Mouse (Mus musculus) intestine, embryonic 14.5 days (tissue): ENCODE results near the gene Rreb1. TPM values are rescaled to one million over a fixed set of nuclear protein-coding genes. Genes with fewer than 3 reads are reported as not detected.

ENCODE experiments used
- ATAC-seq: fragments of 200-750 bp; cut with Nextera tagmentation; replicated peaks from 2 replicates; pipeline ENCODE4 v1.8.0; 2017; ENCODE audit warnings: low read depth, moderate number of reproducible peaks, moderate TSS enrichment, moderate library complexity; ENCODE audit not compliant: low FRiP score, low TSS enrichment
- DNase-seq: peaks from one replicate; pipeline ENCODE4 v3.0.0-alpha.2; 2018; ENCODE audit warnings: low spot score
- H3K27ac ChIP-seq: fragments of 300-500 bp; sonication (generic); 2 replicates; pipeline ENCODE4 v1.5.1; 2014; ENCODE audit warnings: low read depth, mild to moderate bottlenecking, control low read depth
- H3K27me3 ChIP-seq: fragments of 300-500 bp; sonication (generic); replicated peaks from 2 replicates; pipeline ENCODE4 v1.6.1; 2014; ENCODE audit warnings: low read length, control low read depth; ENCODE audit not compliant: control insufficient read depth, insufficient read depth
- H3K36me3 ChIP-seq: fragments of 300-500 bp; sonication (generic); 2 replicates; pipeline ENCODE4 v1.6.1; 2014; ENCODE audit warnings: low read length, control low read depth; ENCODE audit not compliant: control insufficient read depth, insufficient read depth
- H3K4me1 ChIP-seq: fragments of 300-500 bp; sonication (generic); replicated peaks from 2 replicates; pipeline ENCODE4 v1.6.1; 2014; ENCODE audit warnings: low read length, control low read depth, mixed read lengths; ENCODE audit not compliant: control insufficient read depth, insufficient read depth
- H3K4me2 ChIP-seq: fragments of 300-500 bp; sonication (generic); 2 replicates; pipeline ENCODE4 v1.6.1; 2014; ENCODE audit warnings: low read length
- H3K4me3 ChIP-seq: fragments of 300-500 bp; sonication (generic); 2 replicates; pipeline ENCODE4 v1.5.1; 2014; ENCODE audit warnings: low read depth, low read length, control low read depth, mixed read lengths
- H3K9ac ChIP-seq: fragments of 300-500 bp; sonication (generic); 2 replicates; pipeline ENCODE4 v1.6.1; 2014; ENCODE audit warnings: mild to moderate bottlenecking, low read length
- H3K9me3 ChIP-seq: fragments of 300-500 bp; sonication (generic); 2 replicates; pipeline ENCODE4 v1.6.1; 2016; ENCODE audit warnings: low read length, control low read depth; ENCODE audit not compliant: control insufficient read depth
- WGBS: fragments of 180-500 bp; shearing (Covaris S2); extraction: QIAGEN DNeasy Blood & Tissue Kit; methylation state at CpG from one replicate; pipeline ENCODE4 v1.1.7; 2014; 5-methylcytosine and 5-hydroxymethylcytosine counted together
- polyA plus RNA-seq: library from polyadenylated mRNA; unstranded; fragments of >200 nt; fragmentation: Nextera tagmentation; extraction: Ambion mirVana; gene quantifications from 2 replicates; pipeline ENCODE4 v1.2.1, GENCODE M21; 2014

Gene Rreb1
- polyA plus RNA-seq, 1 experiment from 2014 or later: 20.3 TPM

DNA sequence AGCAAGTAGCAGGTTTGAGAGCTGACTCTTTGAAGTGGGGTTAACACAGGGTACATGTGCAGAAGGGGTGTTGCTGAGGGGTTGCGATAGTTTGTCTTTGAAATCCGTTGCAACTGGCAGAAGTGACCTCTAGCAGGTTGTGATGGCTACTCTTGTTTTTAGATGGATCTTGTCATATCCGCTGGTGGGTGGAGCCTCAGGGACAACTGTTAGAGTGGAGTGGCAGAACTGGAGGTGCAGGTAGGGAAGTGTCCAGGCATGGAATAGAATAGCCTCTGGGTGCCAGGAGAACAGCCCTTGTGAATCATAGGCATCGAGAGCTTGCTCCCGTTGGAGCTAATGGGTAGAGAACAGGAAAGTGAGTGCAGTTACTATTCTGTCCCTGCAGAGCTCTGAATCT lies 88.1 kb downstream of the Rreb1 start:
- H3K9me3 ChIP-seq: no peaks in the 10 kb centered on the region
- WGBS: 49% methylated on average over 5 of the region's 5 CpGs
- H3K4me2 ChIP-seq: no peak overlapping the region
- H3K4me3 ChIP-seq: no peak overlapping the region
- peak overlapping the region; percentile 55 for H3K27ac ChIP-seq
- ATAC-seq (no peak), DNase-seq (no peak)
- H3K36me3 ChIP-seq: no peaks in the 10 kb centered on the region
- H3K4me1 ChIP-seq: peaks cover 41% of the 10 kb centered on the region
- H3K9ac ChIP-seq: no peak overlapping the region
- H3K27me3 ChIP-seq: no peaks in the 10 kb centered on the region

DNA sequence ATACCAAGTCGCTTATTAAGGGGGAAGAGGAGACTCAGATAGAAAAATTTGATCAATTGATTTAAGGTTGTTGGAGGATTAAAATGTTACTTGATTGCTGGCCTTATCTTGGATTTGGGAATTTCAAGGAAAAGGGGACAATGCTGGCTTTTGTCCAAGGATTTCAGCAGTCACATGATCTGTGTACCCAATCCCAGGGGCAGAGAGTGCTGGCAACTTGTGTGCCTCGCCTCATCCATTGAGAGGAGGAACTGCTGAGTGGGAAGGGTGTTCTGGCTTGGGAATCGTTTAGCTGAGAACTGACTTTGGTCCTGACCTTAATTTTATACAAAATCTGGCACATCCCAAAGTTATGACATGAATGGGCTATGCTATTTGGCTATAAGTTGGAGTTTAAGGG lies 88.6 kb downstream of the Rreb1 start:
- Histone ChIP-seq H3K27me3 (no peaks in the 10 kb centered on the region), H3K9ac (no peak overlapping the region), H3K27ac (peak overlapping the region; percentile 55), H3K4me2 (peak overlapping the region; percentile 9; the same call in 1 of the 2 replicates), H3K4me1 (peaks cover 35% of the 10 kb centered on the region), H3K4me3 (no peak overlapping the region), H3K9me3 (no peaks in the 10 kb centered on the region), H3K36me3 (no peaks in the 10 kb centered on the region)
- WGBS: 37% methylated on average over 3 of the region's 3 CpGs
- DNase-seq (no peak), ATAC-seq (no peak)

DNA sequence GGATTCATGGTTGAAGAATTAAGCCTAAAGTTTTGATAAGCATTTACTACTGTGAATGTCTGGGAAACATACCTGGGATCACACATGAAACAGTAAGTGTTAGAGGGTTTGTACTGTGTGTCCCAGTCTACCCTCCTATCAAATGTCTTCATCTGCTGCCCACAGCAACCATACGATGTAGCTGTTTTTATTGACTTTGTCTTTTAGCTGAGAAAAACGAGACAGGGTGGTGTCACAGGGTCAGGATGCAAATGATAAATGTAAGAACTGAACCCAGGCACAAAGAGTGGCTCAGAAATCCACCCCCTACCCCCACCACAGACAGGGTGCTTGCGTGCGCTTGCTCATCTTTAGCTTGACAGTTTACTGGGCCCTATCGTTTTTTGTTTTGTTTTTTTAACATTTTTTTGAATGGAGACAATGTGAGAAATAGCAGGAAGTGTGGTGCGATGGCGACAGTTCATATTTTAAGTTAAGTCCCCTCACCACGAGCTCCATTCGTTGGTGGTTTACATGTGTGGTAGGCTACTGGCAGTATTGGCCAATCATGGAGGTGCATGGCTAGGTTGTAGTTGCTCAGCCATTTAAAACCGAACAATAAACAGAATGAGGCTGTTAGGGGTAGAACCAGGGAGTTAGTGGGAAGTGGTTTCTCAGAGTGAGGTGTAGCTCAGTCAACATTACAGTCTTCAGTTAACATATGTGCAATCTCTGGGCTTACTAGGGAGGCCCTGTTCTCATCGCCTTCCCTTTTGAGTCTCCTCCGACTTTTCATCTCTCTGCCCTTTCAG lies 92.1 kb downstream of the Rreb1 start:
- no peak overlapping the region for H3K9ac ChIP-seq
- H3K27ac ChIP-seq: no peak overlapping the region; the same call in 1 of the 2 replicates
- DNase-seq (no peak), ATAC-seq (no peak)
- H3K9me3 ChIP-seq: no peaks in the 10 kb centered on the region
- H3K36me3 ChIP-seq: no peaks in the 10 kb centered on the region
- no peak overlapping the region for H3K4me3 ChIP-seq
- H3K27me3 ChIP-seq: no peaks in the 10 kb centered on the region
- H3K4me1 ChIP-seq: peaks cover 19% of the 10 kb centered on the region
- WGBS: 76% methylated on average over 12 of the region's 12 CpGs
- H3K4me2 ChIP-seq: no peak overlapping the region

DNA sequence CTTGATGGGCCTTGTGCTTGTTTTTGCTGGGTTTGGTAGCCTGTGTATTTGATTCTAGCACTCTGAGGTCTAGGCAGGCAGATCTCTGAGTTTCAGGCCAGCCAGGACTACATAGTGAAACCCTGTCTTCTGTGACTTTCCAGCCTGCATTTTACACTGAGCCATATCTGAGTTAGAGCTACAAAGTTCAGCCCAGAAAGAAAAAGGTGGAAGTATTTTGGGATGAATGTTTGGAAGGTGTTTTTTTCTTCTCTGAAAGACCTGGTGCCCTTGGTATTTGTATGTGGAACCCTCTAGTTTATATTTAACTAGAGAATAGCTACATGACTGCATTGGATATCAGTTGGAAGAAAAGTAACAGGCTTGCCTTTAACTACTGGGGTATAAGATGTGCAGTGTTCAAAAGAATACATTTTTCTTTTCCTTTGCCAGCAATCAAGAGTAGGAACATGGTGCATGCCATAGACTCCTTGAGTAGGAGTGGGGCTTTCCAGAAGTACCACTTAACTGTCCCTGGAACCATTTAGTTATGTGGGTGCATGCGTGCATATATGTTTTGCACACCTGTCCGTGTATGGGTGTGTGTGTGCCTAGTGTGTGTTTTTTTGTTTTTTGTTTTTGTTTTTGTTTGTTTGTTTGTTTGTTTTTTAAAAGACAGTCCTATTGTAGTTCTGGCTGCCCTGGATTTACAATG lies 94.1 kb downstream of the Rreb1 start:
- H3K27me3 ChIP-seq: no peaks in the 10 kb centered on the region
- 88% methylated on average over 2 of the region's 2 CpGs for WGBS
- H3K27ac ChIP-seq: peak overlapping the region; percentile 51; the same call in 1 of the 2 replicates
- no peak overlapping the region for H3K4me2 ChIP-seq
- H3K9ac ChIP-seq: no peak overlapping the region
- no peaks in the 10 kb centered on the region for H3K9me3 ChIP-seq
- no peak for ATAC-seq
- H3K4me3 ChIP-seq: no peak overlapping the region
- no peak for DNase-seq
- H3K36me3 ChIP-seq: no peaks in the 10 kb centered on the region
- H3K4me1 ChIP-seq: peaks cover 5% of the 10 kb centered on the region

DNA sequence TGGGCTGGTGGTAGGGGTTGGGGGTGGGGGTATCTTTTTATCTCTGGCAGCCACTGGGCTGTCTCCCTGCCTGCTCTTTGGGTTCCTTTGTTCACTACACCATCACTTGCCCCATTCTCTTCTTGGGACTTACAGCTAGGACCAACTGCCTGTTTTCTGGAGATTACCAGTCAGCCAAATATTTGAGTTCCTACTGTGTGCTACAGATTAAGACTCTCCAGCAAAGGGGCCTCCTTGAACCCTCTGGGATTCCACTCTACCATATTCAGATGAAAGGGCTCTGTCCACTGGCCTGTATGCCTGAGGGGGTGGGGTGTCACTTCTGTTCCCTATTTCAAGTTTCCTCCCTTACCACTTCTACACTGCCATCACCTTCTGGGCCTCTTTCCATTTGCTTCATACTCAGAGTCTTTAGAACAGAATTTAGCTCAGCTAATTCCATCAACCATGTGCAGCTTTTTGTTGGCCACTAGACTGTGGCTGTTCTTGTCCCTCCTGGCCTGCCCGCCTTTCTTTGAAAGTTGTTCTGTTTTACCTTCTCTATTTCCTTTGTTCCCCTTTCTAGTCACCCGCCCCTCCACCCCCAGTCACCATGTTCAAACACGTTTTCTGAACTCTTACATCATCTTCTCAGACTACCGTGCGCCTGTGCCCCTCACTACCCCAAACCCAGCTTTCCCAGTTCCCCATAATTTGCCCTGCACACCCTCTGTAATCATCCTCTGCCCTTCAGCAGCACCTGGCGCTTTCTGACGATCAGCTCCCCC lies 95.1 kb downstream of the Rreb1 start:
- H3K27me3 ChIP-seq: no peaks in the 10 kb centered on the region
- no peak for ATAC-seq
- WGBS: 67% methylated on average over 7 of the region's 7 CpGs

DNA sequence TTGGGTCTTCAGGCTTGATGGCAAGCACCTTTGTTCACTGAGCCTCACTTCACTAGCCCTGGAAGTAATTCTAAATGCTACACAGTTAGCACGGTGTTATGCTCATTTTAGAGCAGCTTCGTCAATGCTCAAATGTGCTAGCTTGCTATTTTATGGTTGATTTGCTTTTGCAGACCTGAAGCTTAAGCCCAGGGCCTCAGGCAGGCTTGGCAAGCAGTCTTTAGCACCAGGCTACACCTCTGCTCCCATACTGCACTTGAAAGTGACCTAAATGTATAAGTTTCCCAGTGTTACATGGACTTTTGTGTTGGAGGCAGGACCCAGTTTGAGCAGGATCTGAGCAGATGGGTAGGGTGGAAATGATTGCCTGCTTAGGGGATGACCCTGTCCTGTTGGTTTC lies 97.7 kb downstream of the Rreb1 start:
- ATAC-seq: no peak

More for the DNA sequence above, 95.1 kb downstream of the Rreb1 start:
- H3K4me3 ChIP-seq: no peak overlapping the region
- no peak for DNase-seq
- no peak overlapping the region for H3K9ac ChIP-seq
- no peak overlapping the region for H3K27ac ChIP-seq
- no peak overlapping the region for H3K4me2 ChIP-seq
- H3K4me1 ChIP-seq: peaks cover 2% of the 10 kb centered on the region
- no peaks in the 10 kb centered on the region for H3K9me3 ChIP-seq
- no peaks in the 10 kb centered on the region for H3K36me3 ChIP-seq

DNA sequence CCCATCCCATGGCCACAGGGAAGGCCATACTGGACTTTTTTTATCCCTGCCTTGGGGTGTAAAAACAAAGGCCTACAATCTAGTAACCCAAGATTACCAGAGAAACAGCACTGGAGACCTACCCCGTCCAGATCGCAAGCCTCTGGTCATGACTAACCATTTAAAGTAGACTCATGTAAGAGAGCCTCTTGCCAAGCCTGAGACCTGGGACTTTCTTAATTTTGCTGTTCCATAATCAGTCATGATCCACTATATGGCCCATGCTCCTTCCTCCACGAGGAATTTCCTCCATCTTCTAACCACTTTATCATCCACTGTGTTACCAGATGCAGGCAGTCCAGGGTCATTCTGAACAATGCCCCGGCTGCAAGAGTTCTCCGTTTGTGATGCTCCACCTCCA lies 98.2 kb downstream of the Rreb1 start:
- Histone ChIP-seq H3K4me2 (no peak overlapping the region), H3K4me1 (peaks cover 25% of the 10 kb centered on the region), H3K4me3 (no peak overlapping the region), H3K9ac (no peak overlapping the region), H3K36me3 (no peaks in the 10 kb centered on the region), H3K27ac (no peak overlapping the region), H3K9me3 (no peaks in the 10 kb centered on the region), H3K27me3 (no peaks in the 10 kb centered on the region)
- no peak for ATAC-seq
- DNase-seq: no peak
- 63% methylated on average over 5 of the region's 5 CpGs for WGBS

More for the DNA sequence above, 97.7 kb downstream of the Rreb1 start:
- Histone ChIP-seq H3K4me2 (no peak overlapping the region), H3K27ac (no peak overlapping the region), H3K9me3 (no peaks in the 10 kb centered on the region), H3K27me3 (no peaks in the 10 kb centered on the region), H3K36me3 (no peaks in the 10 kb centered on the region), H3K9ac (no peak overlapping the region), H3K4me3 (no peak overlapping the region), H3K4me1 (peaks cover 21% of the 10 kb centered on the region)
- WGBS: 84% methylated on average over 2 of the region's 2 CpGs
- DNase-seq: no peak

DNA sequence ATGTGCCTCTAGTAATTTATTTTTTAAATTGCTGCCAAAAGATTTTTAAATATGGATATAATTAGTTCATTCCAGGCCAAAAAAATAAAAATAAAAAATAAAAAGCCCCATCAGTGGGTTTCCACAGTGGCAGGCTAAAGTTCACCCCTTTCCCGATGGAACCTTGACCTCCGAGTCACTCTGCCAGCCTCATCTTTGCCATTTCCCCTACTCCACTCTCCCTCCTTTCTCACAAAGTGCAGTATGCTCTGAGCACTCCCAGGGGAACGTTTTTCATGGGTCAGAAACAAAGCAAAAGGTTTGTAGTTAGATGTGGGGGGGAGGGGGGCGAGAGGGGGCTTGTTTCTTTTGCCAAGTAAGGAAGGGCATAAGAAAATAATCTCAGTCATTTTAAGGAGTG lies 98.6 kb downstream of the Rreb1 start:
- ATAC-seq (no peak), DNase-seq (no peak)
- no peaks in the 10 kb centered on the region for H3K27me3 ChIP-seq
- no peak overlapping the region for H3K27ac ChIP-seq
- WGBS: 75% methylated on average over 4 of the region's 4 CpGs
- H3K4me1 ChIP-seq: peaks cover 30% of the 10 kb centered on the region
- no peak overlapping the region for H3K4me2 ChIP-seq
- H3K36me3 ChIP-seq: no peaks in the 10 kb centered on the region
- no peaks in the 10 kb centered on the region for H3K9me3 ChIP-seq
- H3K4me3 ChIP-seq: no peak overlapping the region
- no peak overlapping the region for H3K9ac ChIP-seq
